Mouse (Mus musculus) stomach, postnatal 0 days (tissue): ENCODE data around the gene Inpp5b.

Experiments
- CTCF ChIP-seq: IDR thresholded peaks from 2 replicates; pipeline ENCODE4 v1.5.1; 2016; ENCODE audit warnings: antibody characterized with exemption, low read depth, mild to moderate bottlenecking, moderate library complexity
- EP300 ChIP-seq: optimal IDR thresholded peaks from 2 replicates; pipeline ENCODE3; 2016; ENCODE audit warnings: antibody characterized with exemption

DNA sequence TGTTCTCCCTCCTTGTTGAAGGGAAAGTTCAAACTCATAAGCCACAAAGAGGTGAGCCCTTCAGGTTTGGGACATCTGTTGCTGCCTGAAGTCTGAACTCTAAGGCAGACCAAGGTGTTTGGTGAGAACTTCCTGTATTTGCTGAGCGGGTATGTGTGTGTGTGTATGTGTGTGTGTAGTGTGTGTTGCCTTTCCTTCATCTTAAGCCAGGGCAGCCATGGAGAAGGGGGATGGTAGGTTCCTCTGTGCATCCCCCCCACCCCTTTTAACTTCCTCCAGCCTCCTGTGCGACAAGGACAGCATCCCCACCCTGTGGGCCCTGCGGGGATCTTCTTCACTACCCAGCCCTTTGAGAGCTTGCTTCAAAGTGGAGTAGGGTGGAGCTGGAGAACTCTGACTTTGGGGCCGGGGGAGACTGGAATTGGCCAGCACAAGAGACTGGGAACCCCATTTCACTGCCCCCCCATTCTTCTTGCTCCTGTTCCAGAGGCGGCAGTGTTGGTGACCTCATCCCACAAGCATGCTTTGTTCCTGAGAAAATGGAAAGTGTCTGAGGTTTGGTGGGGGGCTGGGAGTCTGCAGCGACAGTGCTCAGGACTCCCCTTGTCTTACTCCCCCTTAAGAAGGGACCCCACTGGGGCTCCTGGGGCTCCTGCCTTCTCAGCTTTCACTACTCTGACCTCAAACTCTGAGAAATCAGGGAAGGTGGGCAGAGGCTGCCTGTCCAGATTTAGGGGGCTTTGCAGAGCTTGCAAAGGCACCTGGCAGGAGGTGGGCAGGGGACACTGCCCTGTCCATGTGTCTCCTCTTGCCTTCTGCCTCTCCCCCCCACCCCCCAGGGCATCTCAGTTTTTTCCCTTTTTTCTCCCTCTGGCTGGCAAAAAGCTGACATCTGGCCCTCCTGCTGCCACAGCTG, 37.5 kb upstream of the Inpp5b start:
- no peak for TF ChIP-seq CTCF
- TF ChIP-seq EP300, result no peak
